Mouse (Mus musculus) kidney, postnatal 25 days (tissue): ENCODE results near the gene Pla2g12a.

ENCODE experiments used
- DNase-seq, 2 experiments: peaks; one replicate each; pipeline ENCODE4 v3.0.0; 2021; ENCODE audit warnings: mixed read lengths in 2 of 2

The Pla2g12a gene

DNA sequence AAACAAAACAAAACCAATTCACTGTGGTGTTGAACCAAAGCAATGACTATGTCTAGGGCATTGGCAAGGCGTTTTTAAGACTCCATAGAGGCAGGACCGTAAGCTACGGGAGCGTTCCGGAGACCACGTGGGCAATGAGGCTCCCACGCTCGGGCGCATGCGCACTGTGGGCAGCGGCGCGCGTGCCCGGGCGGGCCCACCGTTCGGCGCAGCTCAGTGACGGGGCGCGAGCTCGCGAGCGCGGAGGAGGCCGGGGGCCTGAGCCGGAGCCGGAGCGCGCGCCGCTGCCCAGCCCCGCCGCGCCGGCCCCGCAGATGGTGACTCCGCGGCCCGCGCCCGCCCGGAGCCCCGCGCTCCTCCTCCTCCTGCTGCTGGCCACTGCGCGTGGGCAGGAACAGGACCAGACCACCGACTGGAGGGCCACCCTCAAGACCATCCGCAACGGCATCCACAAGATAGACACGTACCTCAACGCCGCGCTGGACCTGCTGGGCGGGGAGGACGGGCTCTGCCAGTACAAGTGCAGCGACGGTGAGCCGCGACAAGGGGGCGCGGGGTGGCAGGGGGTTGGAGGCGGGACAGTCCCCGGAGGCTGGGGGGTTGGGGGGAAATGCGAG lies at the start of gene Pla2g12a:
Pla2g12a (plus strand) TSS at position 202 of the 617 bp plus-strand sequence.
- peak; percentile 88 to 96 for DNase-seq

DNA sequence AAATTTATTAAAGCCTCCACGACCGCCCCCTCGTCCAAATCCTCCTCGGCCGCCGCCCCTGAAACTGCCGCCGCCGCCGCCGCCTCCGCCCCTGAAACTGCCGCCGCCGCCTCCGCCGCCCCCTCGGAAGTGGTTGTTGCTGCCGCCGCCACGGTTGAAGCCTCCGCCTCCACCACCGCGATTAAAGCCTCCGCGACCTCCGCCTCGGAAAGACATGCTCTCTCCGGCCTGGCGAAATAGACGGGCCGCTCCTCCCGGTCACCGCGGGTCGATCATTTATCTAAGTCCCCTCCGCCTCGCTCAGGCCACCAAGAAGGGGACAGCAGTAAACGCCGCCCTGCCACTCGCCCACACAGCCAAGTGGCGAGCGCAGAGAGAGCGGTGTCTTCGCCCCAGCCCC lies 47.8 kb upstream of the Pla2g12a start:
- DNase-seq = peak in 1 of 2 experiments; percentile 25

DNA sequence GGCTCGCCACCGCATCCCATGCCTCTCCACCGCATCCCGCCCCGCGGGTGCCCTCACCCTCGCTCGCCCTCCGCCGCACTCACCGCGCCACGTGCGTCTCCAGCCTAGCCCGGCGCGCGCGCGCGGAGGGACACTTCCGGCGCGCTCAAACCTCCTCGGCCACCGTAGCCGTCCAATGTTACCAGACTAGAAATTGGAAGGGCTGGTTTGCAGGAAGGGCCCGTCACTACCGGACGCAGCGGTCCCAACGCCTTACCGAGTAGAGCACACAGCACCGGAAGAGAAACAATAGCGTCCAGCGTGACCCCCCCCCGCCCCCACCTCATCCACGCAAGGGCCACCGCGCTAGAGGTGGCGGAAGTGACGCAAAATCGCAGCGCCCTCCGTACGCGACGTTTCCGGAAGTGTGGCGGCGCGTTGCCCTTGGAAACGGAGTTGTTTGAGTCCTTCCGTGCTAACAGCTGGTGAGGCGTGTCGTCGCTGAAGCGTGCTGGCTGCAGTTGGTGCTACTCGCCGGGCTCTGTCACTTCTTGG lies 47.3 kb upstream of the Pla2g12a start, which contains the start of gene Gar1:
Gar1 (minus strand) TSS at position 362 of the 534 bp plus-strand sequence.
- DNase-seq = peak; percentile 98

DNA sequence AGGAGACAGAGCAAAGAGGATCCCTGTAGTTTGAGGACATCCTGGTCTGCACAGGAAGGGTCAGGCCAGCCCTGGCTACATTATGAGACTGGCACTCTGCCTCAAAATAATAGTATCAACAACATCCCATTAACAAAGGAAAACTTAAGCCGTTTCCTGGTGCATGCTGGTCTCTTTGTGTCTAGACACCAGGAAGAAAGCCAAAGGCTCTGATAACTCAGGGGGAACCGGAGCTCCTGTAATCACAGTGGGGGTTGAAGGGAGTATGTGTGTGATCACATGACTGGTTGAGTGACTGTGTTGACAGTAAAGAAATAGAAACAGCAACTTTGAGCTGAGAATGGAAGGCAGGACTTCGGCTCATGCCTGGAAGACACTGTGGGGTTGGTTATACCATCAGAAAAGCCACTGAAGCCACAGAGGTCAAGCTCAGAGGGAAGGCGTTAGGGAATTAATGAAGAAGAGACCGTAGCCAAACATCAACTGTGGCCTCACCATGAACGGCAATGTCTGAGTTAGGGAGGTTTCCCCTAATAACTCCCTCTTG lies 42.9 kb upstream of the Pla2g12a start, which contains the start of gene Cfi:
Cfi (plus strand) TSS at position 497 of the 547 bp plus-strand sequence.
- no peak for DNase-seq

DNA sequence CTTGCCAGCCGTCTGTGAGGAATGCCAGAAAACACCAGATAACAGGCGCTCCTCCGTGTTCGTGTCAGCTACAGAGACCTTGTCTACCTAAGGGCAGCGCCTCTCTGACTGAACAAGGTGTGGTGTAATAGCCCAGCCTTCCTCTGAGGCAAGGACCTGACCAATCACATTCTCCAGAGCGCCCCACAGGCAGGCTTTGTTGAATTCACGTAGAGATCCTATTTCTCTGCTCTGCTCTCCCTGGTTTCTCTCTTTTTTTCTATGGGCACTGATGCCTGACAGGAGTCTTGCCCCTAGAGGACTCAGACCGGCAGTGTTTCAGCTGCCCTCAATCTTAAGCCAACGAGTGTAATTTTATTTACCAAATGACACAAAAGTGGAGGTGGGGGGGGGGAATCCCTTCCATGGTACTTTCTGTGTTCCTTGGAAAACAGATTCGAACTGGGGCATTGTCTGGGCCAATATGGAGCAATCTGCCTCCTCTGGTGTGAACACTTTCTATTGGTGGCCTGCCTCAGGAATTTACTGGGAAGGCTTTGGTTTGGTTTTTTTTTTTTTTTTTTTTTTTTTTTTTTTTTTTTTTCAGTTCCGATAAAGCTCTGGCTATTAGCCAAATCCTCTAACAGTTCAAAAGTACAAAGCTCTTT lies 42.2 kb upstream of the Pla2g12a start:
- peak; percentile 54 to 80 for DNase-seq

DNA sequence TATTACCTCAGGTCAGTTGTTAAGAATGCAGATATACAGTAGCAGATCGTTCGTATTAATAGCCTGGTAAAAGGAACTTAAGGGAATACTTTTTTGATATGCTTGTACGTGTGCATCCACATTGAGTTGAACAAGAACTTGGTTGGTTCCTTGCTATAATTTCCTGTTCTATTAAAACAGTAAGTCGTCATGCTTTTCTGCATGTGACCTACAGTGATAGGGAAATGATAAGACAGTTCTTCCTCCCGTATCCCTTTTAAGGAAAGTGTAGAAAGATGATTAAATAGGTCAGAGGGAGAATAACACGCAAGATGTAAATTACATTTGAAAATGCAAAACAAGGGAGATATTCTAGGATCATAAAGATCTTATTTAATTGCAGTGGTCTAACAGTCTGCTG lies 41.4 kb upstream of the Pla2g12a start:
- no peak for DNase-seq

DNA sequence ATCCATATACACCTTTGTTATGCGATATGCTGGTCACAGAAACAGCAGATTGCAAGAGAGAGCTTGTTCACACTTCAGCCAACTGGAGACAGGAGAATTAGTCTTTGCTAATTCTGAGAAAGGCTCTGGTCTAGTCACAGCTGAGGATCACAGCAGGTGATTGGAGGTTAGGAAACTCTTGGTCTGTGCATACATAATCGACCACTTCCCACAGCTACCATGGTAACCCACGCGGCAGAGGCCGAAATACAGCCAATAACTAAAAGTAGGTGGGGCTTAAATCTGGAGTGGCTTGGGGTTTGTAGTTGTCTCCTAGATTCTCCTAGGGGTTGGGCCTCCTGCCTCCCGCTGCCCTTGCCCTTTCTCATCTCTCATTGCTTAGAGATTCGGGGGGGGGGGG lies 40.4 kb upstream of the Pla2g12a start:
- no peak for DNase-seq

DNA sequence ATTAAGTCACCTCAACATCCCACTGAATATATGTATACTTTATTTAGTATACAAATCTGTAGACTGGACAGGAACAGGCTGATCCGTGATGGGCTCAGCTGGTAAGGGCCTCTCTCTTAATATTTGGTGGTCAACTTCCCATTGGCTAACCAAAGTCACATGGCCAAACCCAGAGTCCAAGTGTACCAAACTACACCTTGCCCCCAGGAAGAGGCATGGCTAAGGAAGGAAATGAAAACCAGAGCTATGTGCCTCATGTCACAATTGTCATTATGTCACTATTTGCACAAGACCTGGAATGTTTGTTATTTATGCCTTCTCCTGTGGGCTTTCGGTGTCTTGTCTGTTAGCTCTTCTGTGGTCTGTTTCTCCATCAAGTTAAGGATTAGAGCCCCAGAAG lies 32.5 kb upstream of the Pla2g12a start:
- DNase-seq = no peak

DNA sequence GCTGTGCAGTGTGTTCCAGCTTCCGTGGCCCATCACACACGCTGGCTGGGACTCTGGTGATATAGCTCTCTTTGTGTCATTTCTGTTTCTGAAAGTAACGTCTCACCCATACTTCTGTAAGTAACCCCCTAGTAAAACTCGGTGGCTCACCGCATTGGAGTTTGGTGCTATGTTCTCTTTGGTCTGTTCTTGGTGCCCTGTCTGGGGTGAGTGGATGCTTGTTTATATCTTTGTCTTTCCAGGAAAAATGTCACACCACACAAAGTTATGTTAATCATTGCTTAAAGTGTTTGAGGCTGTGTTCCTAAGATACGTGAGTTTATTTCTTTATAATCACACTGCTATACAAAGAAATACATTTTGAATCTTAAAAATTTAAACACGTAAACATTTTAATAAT lies 31.6 kb upstream of the Pla2g12a start:
- no peak for DNase-seq

DNA sequence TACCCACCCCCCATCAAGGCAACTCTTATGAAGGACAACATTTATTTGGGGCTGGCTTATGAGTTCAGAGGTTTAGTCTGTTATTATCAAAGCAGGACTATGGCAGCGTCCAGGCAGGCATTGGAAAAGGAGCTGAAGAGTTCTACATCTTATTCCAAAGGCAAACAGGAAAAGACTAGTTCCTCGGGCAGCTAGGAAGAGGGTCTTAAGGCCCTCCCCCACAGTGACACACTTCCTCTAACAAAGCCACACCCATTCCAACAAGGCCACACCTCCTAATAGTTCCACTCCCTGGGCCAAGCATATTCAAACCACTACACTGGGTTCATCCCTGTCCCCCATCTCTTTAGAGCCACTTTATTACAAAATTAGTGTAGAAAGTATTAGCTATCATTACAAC lies 15.8 kb upstream of the Pla2g12a start:
- no peak for DNase-seq

DNA sequence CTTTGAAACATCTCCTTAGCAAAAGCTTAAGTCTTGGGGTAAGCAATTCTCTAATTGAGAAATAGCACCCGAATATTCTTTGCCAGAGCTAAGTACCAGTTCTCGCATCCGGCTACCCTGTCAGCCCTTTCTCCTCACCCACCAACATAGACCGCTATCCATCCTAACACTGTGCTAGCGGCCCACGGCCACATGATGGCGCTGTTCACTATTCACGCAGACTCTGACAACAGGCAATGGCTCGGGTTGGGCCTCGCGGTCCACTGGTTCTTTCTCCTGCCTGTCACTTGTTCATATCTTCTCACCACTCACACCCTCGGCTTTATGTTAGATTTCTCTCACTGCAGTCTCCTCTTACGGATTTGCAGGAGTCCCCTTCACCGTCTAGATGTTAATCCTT lies 14.7 kb upstream of the Pla2g12a start:
- peak; percentile 55 to 66 for DNase-seq

DNA sequence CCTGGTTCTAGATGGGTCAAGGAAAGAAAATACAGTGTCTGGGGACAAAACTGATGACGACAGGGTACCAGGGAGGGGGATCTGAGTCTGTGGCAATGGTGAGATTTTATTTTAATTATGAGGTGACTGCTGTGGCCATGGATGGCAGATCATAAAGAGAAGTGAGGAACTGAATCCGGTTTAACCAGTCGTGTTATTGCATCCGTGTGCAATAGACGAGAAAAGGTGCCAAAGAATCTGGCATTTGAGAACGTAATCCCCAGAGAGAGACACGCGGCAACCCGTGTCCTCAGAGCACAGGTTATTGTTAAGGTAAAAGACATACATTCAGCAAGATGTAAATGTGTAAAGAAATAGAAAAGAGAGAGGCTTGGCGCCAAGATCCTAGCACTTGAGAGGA lies 1.1 kb upstream of the Pla2g12a start:
- no peak for DNase-seq

DNA sequence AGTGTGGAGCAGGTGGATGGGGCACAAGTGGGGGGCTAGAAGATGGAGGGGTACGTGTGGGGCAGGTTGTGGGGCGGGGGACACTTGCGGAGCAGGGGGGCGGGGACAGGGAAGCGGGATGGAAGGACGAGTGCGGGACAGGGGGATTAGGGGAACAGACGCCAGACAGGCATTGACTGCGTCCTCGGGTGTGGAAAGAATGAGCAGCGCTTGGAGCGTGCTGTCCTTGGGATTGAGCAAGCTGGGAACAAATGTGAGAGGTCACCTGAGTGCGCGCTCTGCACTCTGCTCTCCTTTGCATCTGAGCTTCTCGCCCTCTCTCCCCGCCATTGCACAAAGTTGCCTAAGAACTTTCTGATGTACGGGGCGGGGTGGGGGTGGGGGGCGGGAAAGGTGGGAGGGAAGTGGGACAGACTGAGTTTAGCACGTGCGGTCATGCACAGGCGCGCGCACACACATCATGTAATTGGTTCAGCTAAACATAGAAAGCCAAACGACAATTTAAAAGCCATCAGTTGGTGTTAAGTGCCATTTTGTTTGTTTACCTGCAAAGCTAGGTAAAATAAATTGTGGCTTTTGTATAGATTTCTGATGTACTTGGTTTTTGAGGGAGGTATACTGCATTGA lies 838 bp downstream of the Pla2g12a start:
- DNase-seq = peak; percentile 47 to 84

DNA sequence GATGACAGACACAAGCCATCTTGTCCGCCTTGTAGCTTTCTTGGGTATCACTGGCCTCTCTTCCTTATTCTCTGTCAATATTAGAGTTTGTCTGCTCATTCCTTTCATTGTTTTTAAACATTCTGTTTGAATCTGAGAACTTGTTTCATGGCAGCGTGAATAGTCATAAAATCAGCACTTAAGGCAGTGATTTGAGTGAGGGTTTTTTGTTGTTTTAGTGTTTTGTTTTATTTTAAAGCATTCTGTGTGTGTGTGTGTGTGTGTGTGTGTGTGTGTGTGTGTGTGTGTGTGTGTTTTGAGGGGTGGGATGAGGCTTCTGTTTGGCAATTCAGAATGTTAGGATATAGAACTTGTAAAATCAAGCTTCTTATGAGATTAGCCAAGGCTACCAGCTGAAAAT lies 1.5 kb downstream of the Pla2g12a start:
- no peak for DNase-seq

DNA sequence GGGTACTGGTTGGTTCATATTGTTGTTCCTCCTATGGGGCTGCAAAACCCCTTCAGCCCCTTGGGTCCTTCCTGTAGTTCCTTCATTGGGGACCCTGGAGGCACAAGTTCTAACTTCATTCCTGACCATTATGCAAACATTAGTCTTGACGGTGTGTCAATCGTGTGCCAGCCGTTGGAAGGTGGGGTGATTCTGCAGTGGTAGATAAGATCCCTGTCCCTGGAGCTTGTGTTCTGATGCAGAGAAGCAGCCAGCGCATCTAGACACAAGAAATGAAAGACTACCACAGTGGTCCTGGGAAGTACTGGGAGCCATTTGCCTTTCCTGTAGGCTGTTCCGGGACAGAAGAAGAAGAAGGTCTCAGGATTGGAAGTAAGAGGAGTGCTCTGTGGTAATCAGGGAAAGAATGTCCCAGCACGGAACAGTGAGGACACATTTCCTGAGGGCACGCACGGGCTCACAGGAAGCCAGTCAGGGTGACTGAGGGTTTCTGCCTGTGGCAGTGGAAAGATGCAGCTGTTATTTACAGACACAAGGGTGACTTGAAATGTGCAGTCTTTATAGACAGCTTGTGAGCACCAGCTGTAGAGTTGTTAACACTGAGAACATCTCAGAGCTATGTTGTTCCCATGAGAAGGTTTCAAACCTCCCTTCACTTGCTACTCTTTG lies 2.7 kb downstream of the Pla2g12a start:
- DNase-seq = peak in 1 of 2 experiments; percentile 52

DNA sequence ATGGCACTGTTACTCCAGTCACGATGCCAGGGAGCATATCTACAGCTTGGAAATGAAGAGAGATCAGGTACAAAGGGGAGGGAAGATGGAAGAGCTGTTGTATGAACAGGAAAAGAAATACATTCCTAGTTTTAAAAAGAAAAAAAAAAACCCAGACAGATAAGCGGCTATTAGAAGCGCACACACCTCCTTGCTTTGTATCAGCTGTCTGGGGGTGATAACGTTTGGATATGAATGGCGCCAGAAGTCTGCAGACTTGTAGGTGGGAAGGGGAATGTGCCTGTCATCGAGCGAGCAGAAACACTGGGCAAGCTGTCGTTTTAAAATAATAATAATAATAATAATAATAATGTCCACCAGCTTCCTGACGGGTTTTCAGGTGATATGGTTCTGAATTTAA lies 7.2 kb downstream of the Pla2g12a start:
- no peak for DNase-seq

DNA sequence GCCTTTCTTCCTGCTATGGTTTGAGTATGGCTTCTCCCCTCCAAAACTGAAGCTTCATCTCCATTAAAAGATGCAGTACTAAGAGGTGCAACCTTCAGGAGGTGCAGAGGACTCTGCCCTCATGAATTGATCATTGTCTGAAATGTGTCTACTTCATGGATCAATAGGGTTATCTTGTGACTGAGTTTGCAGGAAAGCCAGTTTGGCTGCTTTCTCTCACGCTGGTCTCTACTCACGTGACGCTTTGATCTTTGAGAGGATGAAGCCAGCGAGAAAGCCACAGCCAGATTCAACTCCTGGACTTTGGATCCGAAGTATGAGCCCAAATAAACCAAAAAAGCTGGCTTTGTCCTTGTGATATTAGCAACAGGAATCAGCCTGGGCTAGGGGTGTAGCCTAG lies 8.0 kb downstream of the Pla2g12a start:
- DNase-seq = peak in 1 of 2 experiments; percentile 26

DNA sequence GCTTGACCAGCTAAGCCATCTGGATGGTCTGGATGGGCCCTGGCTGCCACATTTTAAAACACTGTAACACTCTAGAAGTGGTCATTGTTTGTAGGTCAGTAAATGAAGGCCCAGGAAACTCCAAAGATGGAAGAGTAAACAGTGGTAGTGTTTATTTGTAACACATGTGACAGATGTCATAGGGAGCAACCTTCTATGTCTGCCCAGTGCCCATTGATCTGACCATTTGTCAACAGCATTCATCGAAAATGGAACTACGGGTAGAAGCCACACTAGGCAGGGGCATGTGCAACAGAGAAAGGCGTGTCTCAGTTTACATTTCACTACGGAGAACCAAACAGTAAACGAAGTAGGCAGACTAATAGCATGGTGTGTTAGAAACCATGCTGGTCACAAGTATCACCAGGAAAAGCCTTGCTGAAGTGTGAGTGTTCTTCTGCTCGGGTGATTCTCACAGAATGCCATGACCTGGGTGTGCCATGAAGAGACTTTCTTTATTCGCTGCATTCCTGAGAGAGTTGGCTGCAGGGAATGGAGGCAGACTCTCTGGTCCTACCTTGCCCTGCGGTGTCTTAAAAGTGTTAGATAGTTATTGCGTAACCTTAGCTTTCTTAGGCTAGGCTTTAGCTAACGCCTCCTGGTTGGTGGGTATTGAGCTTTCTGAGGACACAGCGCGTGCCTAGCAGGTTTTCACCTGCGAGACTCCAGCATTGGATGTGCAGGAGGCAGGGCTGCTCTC lies 9.5 kb downstream of the Pla2g12a start:
- DNase-seq = no peak

DNA sequence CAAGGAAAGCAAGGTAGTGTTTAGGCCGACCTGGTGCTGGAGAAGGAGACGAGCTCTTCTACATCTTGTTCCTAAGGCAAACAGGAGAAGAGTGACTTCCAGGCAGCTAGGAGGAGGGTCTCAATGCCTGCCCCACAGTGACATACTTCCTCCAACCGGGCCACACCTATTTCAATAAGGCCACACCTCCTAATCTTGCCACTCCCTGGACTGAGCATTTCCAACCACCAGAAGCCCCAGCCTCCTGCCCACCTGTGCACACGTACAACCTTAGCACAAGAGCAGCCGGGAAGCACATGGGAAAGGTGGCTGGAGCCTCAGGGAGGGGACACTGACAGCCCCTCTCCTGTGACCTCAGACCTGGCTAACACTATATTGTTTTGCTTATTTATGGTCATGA lies 13.6 kb downstream of the Pla2g12a start:
- no peak for DNase-seq

DNA sequence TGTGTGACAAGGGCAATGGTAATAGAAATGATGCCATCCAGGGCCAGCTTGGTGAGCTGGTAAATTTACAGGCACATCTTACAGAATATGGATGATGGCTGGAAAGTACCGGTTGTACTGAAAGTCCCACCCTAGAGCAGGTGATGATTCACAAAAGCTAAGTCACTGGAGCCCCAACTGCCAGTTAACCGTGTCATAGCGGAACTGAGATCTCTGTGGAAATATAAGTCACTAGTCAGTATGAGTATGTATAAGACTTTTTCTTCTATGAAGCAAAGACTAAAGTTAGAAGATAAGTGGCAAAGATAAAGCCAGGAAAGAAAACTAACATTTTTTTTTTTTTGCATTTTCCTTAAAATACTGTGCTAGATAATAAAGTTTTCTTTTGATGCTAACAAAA lies 14.7 kb downstream of the Pla2g12a start:
- no peak for DNase-seq

DNA sequence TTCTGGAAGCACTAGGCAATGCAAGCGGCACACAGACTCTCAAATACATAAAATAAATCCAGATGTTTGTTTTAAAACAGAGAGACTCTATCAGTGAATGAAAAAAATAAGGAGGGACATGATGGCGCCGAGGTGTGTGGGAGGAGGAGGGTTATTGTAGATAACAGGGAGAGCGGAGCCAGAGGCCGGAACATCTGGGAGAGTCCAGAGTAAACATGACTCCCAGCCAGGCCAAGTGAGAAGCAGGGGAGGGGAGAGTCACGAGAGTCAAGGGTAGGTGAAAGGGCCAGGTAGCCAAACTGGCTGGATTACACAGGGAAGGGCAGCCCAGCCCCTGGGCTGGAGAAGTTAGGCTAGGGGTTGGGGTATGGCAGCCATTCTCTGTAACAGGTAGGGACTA lies 18.2 kb downstream of the Pla2g12a start:
- DNase-seq = no peak

DNA sequence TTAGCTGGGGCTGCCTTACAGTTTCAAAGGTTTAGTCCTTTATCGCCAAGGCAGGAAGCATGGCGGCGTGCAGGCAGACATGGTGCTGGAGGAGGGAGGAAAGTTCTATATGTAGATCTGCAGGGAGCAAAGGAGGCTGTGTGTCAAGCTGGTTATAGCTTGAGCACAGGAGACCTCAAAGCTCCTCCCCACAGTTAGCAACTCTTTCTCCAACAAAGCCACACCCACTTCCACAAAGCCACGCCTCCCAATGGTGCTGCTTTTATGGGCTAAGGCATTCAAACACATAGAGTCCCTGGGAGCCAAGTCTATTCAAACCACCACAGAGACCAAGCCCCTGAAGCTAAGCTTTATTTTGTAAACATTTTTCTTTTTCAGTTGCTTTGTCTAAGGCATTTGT lies 20.5 kb downstream of the Pla2g12a start:
- peak in 1 of 2 experiments; percentile 17 for DNase-seq
